Mouse (Mus musculus) liver, embryonic 15.5 days (tissue): ENCODE measurements around the gene Ddx20. TPM values are rescaled to one million over a fixed set of nuclear protein-coding genes. Genes with fewer than 3 reads are reported as not detected.

Experiments used
- ATAC-seq: fragments of 200-750 bp; cut with Nextera tagmentation; 2 replicates; pipeline ENCODE4 v1.8.0; 2017; ENCODE audit warnings: moderate number of reproducible peaks, mild to moderate bottlenecking, moderate library complexity; ENCODE audit not compliant: insufficient read depth
- H3K27ac ChIP-seq: fragments of 300-500 bp; sonication (generic); replicated peaks from 2 replicates; pipeline ENCODE4 v1.5.1; 2015; ENCODE audit warnings: mild to moderate bottlenecking, inconsistent platforms
- H3K27me3 ChIP-seq: fragments of 300-500 bp; sonication (generic); 2 replicates; pipeline ENCODE4 v1.6.1; 2015; ENCODE audit warnings: mild to moderate bottlenecking, inconsistent platforms
- H3K36me3 ChIP-seq: fragments of 300-500 bp; sonication (generic); replicated peaks from 2 replicates; pipeline ENCODE4 v1.6.1; 2015; ENCODE audit warnings: moderate library complexity, mild to moderate bottlenecking, inconsistent platforms
- H3K4me1 ChIP-seq: fragments of 300-500 bp; sonication (generic); replicated peaks from 2 replicates; pipeline ENCODE4 v1.6.1; 2015; ENCODE audit warnings: inconsistent platforms
- H3K4me2 ChIP-seq: fragments of 300-500 bp; sonication (generic); 2 replicates; pipeline ENCODE4 v1.6.1; 2015; ENCODE audit warnings: moderate library complexity, mild to moderate bottlenecking, inconsistent platforms
- H3K4me3 ChIP-seq: fragments of 300-500 bp; sonication (generic); replicated peaks from 2 replicates; pipeline ENCODE4 v1.5.1; 2015; ENCODE audit warnings: mild to moderate bottlenecking, inconsistent platforms
- H3K9ac ChIP-seq: fragments of 300-500 bp; sonication (generic); 2 replicates; pipeline ENCODE4 v1.6.1; 2015; ENCODE audit warnings: moderate library complexity, mild to moderate bottlenecking, inconsistent platforms
- H3K9me3 ChIP-seq: fragments of 300-500 bp; sonication (generic); replicated peaks from 2 replicates; pipeline ENCODE4 v1.6.1; 2016; ENCODE audit warnings: inconsistent platforms
- WGBS: fragments of 180-500 bp; shearing (Covaris S2); methylation state at CpG from one replicate; pipeline ENCODE4 v1.1.7; 2015; ENCODE audit warnings: mixed read lengths; ENCODE audit not compliant: insufficient replicate concordance; 5-methylcytosine and 5-hydroxymethylcytosine counted together
- polyA plus RNA-seq: library from polyadenylated mRNA; unstranded; fragments of >200 nt; fragmentation: Nextera tagmentation; extraction: Ambion mirVana; gene quantifications from 2 replicates; pipeline ENCODE4 v1.2.1, GENCODE M21; 2015

Gene Ddx20
- polyA plus RNA-seq, 1 experiment from 2014 or later = 19.0 TPM

GRCm38 (mm10) chr3:105695476-105696386, 8.4 kb upstream of the Ddx20 start:
- Histone ChIP-seq H3K4me3 (no peak overlapping the region), H3K36me3 (no peaks in the 10 kb centered on the region), H3K9ac (no peak overlapping the region), H3K27ac (no peak overlapping the region), H3K27me3 (peaks cover 65% of the 10 kb centered on the region), H3K4me1 (peaks cover 33% of the 10 kb centered on the region), H3K9me3 (no peaks in the 10 kb centered on the region), H3K4me2 (no peak overlapping the region)
- no peak for ATAC-seq
- WGBS = 43% methylated on average over 20 of the region's 20 CpGs

- 58% methylated on average over 14 of the region's 14 CpGs for WGBS
- Histone ChIP-seq H3K4me1 (peaks cover 18% of the 10 kb centered on the region), H3K36me3 (no peaks in the 10 kb centered on the region), H3K9me3 (no peaks in the 10 kb centered on the region), H3K4me3 (no peak overlapping the region), H3K27me3 (peaks cover 69% of the 10 kb centered on the region), H3K4me2 (no peak overlapping the region), H3K27ac (no peak overlapping the region), H3K9ac (no peak overlapping the region)
- no peak for ATAC-seq
These were observed 6.1 kb upstream of the Ddx20 start for GRCm38 (mm10) chr3:105693327-105694080.

- H3K9me3 ChIP-seq = no peaks in the 10 kb centered on the region
- WGBS = 34% methylated on average over 2 of the region's 2 CpGs
- peak overlapping the region; percentile 89 for H3K4me2 ChIP-seq
- no peak for ATAC-seq
- H3K27ac ChIP-seq = no peak overlapping the region
- peaks cover 15% of the 10 kb centered on the region for H3K36me3 ChIP-seq
- H3K27me3 ChIP-seq = peaks cover 29% of the 10 kb centered on the region
- peaks cover 23% of the 10 kb centered on the region for H3K4me1 ChIP-seq
- no peak overlapping the region for H3K9ac ChIP-seq
- H3K4me3 ChIP-seq = peak overlapping the region; percentile 97
These were observed 1.2 kb upstream of the Ddx20 start for GRCm38 (mm10) chr3:105688536-105688935.

GRCm38 (mm10) chr3:105686394-105687323, 715 bp downstream of the Ddx20 start:
- Histone ChIP-seq H3K9ac (peak overlapping the region; percentile 97), H3K4me2 (peak overlapping the region; percentile 89), H3K9me3 (no peaks in the 10 kb centered on the region), H3K4me1 (peaks cover 23% of the 10 kb centered on the region), H3K4me3 (peak overlapping the region; percentile 97), H3K27ac (peak overlapping the region; percentile 83), H3K36me3 (peaks cover 27% of the 10 kb centered on the region), H3K27me3 (peaks cover 12% of the 10 kb centered on the region)
- peak; percentile 45 for ATAC-seq
- WGBS = 5% methylated on average over 60 of the region's 60 CpGs

GRCm38 (mm10) chr3:105680346-105680745, 7.0 kb downstream of the Ddx20 start:
- WGBS = 85% methylated on average over 7 of the region's 7 CpGs
- no peak overlapping the region for H3K9ac ChIP-seq
- no peak overlapping the region for H3K4me3 ChIP-seq
- H3K36me3 ChIP-seq = peaks cover 64% of the 10 kb centered on the region
- no peak for ATAC-seq
- no peak overlapping the region for H3K27ac ChIP-seq
- H3K4me1 ChIP-seq = no peaks in the 10 kb centered on the region
- no peaks in the 10 kb centered on the region for H3K9me3 ChIP-seq
- no peak overlapping the region for H3K4me2 ChIP-seq
- H3K27me3 ChIP-seq = no peaks in the 10 kb centered on the region

GRCm38 (mm10) chr3:105675932-105676331, 11.4 kb downstream of the Ddx20 start:
- no peaks in the 10 kb centered on the region for H3K4me1 ChIP-seq
- no peak overlapping the region for H3K4me3 ChIP-seq

DNA sequence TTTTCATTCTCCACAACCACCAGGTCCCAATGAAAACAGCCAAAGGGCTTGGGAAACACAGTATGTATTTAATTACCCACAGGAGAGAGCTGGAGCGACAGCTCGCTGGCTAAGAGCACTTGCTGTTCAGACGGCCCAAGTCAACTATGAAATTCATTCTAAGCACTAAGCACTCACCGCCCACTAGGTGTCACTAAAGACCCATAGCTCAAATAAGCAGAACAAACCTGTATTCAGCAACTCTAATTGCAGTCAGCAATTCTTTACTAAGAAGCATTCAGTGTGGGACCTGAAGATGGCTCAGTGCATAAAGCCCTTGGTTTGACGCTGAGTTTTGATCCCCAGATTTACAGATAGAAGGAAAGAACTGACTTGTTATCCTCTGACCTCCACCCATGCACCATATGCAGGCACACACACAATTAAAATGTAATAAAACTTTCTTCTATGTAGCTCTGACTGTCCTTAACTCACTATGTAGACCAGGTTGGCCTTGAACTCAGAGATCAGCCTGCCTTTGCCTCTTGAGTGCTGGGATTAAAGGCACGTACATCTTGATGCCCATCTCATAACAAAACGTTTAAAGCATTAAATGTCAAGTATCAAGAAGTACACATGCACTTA, 12.7 kb downstream of the Ddx20 start:
- no peak overlapping the region for H3K4me2 ChIP-seq
- H3K4me1 ChIP-seq = no peaks in the 10 kb centered on the region
- ATAC-seq = no peak
- H3K4me3 ChIP-seq = no peak overlapping the region
- peaks cover 25% of the 10 kb centered on the region for H3K36me3 ChIP-seq
- no peaks in the 10 kb centered on the region for H3K27me3 ChIP-seq
- WGBS = 22% methylated on average over 7 of the region's 7 CpGs
- no peaks in the 10 kb centered on the region for H3K9me3 ChIP-seq
- H3K27ac ChIP-seq = no peak overlapping the region
- H3K9ac ChIP-seq = no peak overlapping the region

More at GRCm38 (mm10) chr3:105675932-105676331, 11.4 kb downstream of the Ddx20 start:
- WGBS = 23% methylated on average over 2 of the region's 2 CpGs
- H3K27ac ChIP-seq = no peak overlapping the region
- H3K27me3 ChIP-seq = no peaks in the 10 kb centered on the region
- peaks cover 32% of the 10 kb centered on the region for H3K36me3 ChIP-seq
- H3K9ac ChIP-seq = no peak overlapping the region
- no peak overlapping the region for H3K4me2 ChIP-seq
- ATAC-seq = no peak
- H3K9me3 ChIP-seq = no peaks in the 10 kb centered on the region

DNA sequence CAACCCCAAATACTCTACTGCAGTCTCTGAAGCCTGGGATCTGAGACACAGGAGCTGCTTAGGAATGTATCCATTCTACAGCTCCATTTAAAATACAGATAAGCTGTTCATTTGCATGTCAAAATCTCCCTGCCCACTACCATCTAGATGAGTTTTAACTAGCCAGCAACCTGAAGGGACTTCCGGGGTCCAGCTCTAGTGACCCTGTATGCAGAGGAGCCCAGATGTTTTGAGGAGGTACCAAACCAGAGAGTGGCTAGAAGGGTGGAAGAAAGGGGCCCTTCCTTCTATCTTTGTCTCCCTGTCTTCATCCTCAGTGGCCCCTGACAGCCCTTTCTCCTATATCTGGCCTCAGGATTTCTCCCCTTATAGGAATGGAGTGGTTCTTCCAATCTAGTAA, 16.6 kb downstream of the Ddx20 start:
- no peak overlapping the region for H3K4me3 ChIP-seq
- no peaks in the 10 kb centered on the region for H3K9me3 ChIP-seq
- H3K36me3 ChIP-seq = no peaks in the 10 kb centered on the region
- H3K9ac ChIP-seq = no peak overlapping the region
- no peak overlapping the region for H3K4me2 ChIP-seq
- WGBS = 55% methylated on average over 1 of the region's 1 CpGs
- 0 out of 2 replicates have a peak, but pooled peaks cover under 1% of the 10 kb centered on the region for H3K4me1 ChIP-seq
- ATAC-seq = no peak
- no peak overlapping the region for H3K27ac ChIP-seq
- 0 out of 2 replicates have a peak, but pooled peaks cover 8% of the 10 kb centered on the region for H3K27me3 ChIP-seq

GRCm38 (mm10) chr3:105669776-105670175, 17.6 kb downstream of the Ddx20 start:
- ATAC-seq = no peak
- WGBS = 73% methylated on average over 3 of the region's 3 CpGs

GRCm38 (mm10) chr3:105668161-105668560, 19.2 kb downstream of the Ddx20 start:
- H3K36me3 ChIP-seq = no peaks in the 10 kb centered on the region
- H3K9ac ChIP-seq = no peak overlapping the region
- peaks cover 16% of the 10 kb centered on the region; the same call in 1 of the 2 replicates for H3K4me1 ChIP-seq
- no peak overlapping the region for H3K27ac ChIP-seq
- no peak for ATAC-seq
- 0 out of 2 replicates have a peak, but pooled peaks cover 8% of the 10 kb centered on the region for H3K27me3 ChIP-seq
- H3K9me3 ChIP-seq = no peaks in the 10 kb centered on the region
- no peak overlapping the region for H3K4me2 ChIP-seq
- WGBS = 41% methylated on average over 9 of the region's 9 CpGs
- no peak overlapping the region for H3K4me3 ChIP-seq

More at GRCm38 (mm10) chr3:105669776-105670175, 17.6 kb downstream of the Ddx20 start:
- Histone ChIP-seq H3K4me3 (no peak overlapping the region), H3K36me3 (no peaks in the 10 kb centered on the region), H3K9me3 (no peaks in the 10 kb centered on the region), H3K27me3 (0 out of 2 replicates have a peak, but pooled peaks cover 8% of the 10 kb centered on the region), H3K27ac (no peak overlapping the region), H3K9ac (no peak overlapping the region), H3K4me2 (no peak overlapping the region), H3K4me1 (peaks cover 11% of the 10 kb centered on the region; the same call in 1 of the 2 replicates)
